Mouse (Mus musculus) neural tube, embryonic 11.5 days (tissue): Measurements from ENCODE around the gene Ermp1. TPM values are rescaled to one million over a fixed set of nuclear protein-coding genes. Genes with fewer than 3 reads are reported as not detected.

ENCODE experiments used
- ATAC-seq: fragments of 200-750 bp; cut with Nextera tagmentation; 2 replicates; pipeline ENCODE4 v1.8.0; 2017; ENCODE audit warnings: moderate number of reproducible peaks, mild to moderate bottlenecking, moderate TSS enrichment, moderate library complexity; ENCODE audit not compliant: insufficient read depth, low FRiP score, low TSS enrichment
- DNase-seq: peaks from one replicate; pipeline ENCODE4 v3.0.0-alpha.2; 2015; ENCODE audit warnings: low spot score
- H3K27ac ChIP-seq: fragments of 300-500 bp; sonication (generic); 2 replicates; pipeline ENCODE4 v1.5.1; 2014; ENCODE audit warnings: low read depth, mild to moderate bottlenecking, low read length
- H3K27me3 ChIP-seq: fragments of 300-500 bp; sonication (generic); 2 replicates; pipeline ENCODE4 v1.6.1; 2014; ENCODE audit warnings: mild to moderate bottlenecking, low read length, mixed read lengths; ENCODE audit not compliant: control insufficient read depth, insufficient read depth
- H3K36me3 ChIP-seq: fragments of 300-500 bp; sonication (generic); 2 replicates; pipeline ENCODE4 v1.6.1; 2014; ENCODE audit warnings: mild to moderate bottlenecking, low read length, moderate library complexity, mixed read lengths; ENCODE audit not compliant: control insufficient read depth, insufficient read depth
- H3K4me1 ChIP-seq: fragments of 300-500 bp; sonication (generic); 2 replicates; pipeline ENCODE4 v1.6.1; 2014; ENCODE audit warnings: low read length, mixed read lengths; ENCODE audit not compliant: control insufficient read depth, insufficient read depth
- H3K4me2 ChIP-seq: fragments of 300-500 bp; sonication (generic); 2 replicates; pipeline ENCODE4 v1.6.1; 2014; ENCODE audit warnings: low read depth, mild to moderate bottlenecking, moderate library complexity
- H3K4me3 ChIP-seq: fragments of 300-500 bp; sonication (generic); 2 replicates; pipeline ENCODE4 v1.5.1; 2014; ENCODE audit warnings: low read depth, low read length
- H3K9ac ChIP-seq: fragments of 300-500 bp; sonication (generic); 2 replicates; pipeline ENCODE4 v1.6.1; 2014; ENCODE audit warnings: mild to moderate bottlenecking, low read length
- H3K9me3 ChIP-seq: fragments of 300-500 bp; sonication (generic); 2 replicates; pipeline ENCODE4 v1.6.1; 2016; ENCODE audit warnings: low read length; ENCODE audit not compliant: control insufficient read depth
- WGBS: fragments of 180-500 bp; shearing (Covaris S2); extraction: QIAGEN DNeasy Blood & Tissue Kit; methylation state at CpG from one replicate; pipeline ENCODE4 v1.1.7; 2014; 5-methylcytosine and 5-hydroxymethylcytosine counted together
- polyA plus RNA-seq: library from polyadenylated mRNA; unstranded; fragments of >200 nt; fragmentation: Nextera tagmentation; extraction: Ambion mirVana; gene quantifications from 2 replicates; pipeline ENCODE4 v1.2.1, GENCODE M21; 2014

Ermp1 gene
- 12.0 and 13.7 TPM in 2 replicates for polyA plus RNA-seq

DNA sequence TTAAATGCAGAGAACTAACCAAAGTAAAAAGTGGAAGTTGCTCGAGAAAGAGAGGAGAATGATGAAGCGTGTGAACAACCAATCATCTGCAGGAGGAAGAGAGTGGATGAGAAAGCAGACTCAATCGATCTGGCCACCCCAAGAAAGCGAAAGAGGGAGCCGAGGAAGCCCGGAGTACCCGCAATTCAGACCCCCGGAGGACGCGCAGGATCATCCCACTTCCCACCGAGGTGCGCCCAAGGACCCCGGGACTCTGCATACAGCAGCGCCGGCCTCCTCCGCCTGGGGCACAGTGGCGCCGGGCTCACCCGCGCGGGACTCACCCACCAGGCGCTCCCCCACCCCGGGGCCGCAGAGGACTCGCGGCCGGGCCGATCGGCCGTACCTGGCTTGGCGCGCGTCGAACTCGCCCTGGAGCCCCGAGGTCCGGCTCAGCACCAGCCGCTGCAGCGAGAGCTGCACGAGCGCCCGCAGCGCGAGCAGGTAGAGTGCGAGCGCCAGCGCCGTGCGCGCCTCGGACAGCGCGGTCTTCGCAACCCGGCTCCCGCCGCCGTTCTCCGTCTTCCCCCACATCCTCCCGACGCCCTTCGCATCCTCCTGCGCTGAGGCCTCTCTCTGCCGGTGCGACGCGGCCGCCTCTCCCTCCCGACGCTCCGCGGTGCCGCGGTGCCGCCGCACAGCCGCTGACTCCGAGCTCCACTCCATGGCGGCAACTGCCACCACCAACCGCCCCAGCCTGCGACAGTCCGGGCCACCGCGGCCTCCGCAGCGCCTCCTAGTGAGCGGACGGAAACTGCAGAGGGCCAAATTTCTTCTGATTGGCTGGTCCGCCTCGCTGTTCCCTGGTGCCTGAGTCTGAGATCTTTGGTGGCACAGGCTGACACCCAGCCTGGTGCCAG, at the start of gene Ermp1:
TSS of gene Ermp1 (minus strand) at position 765 of the 899 bp plus-strand sequence.
- Histone ChIP-seq H3K27me3 (no peaks in the 10 kb centered on the region), H3K27ac (peak within 1 kb of the TSS; percentile 77), H3K36me3 (peaks cover 2% of the 10 kb centered on the region; the same call in 1 of the 2 replicates), H3K4me1 (no peaks in the 10 kb centered on the region), H3K4me3 (peak within 1 kb of the TSS; percentile 70), H3K9me3 (no peaks in the 10 kb centered on the region), H3K9ac (peak within 1 kb of the TSS; percentile 87), H3K4me2 (peak within 1 kb of the TSS; percentile 52)
- ATAC-seq, result peak; percentile 92
- DNase-seq, result peak; percentile 93
- under 1% methylated on average over 66 of the region's 90 CpGs for WGBS

- Histone ChIP-seq H3K9me3 (no peaks in the 10 kb centered on the region), H3K36me3 (no peaks in the 10 kb centered on the region), H3K27me3 (no peaks in the 10 kb centered on the region)
Observed at GRCm38 (mm10) chr19:29697245-29697874, 49.1 kb upstream of the Ermp1 start, which contains the start of gene Mlana. Gene Mlana (plus strand): TSS chr19:29697824.

DNA sequence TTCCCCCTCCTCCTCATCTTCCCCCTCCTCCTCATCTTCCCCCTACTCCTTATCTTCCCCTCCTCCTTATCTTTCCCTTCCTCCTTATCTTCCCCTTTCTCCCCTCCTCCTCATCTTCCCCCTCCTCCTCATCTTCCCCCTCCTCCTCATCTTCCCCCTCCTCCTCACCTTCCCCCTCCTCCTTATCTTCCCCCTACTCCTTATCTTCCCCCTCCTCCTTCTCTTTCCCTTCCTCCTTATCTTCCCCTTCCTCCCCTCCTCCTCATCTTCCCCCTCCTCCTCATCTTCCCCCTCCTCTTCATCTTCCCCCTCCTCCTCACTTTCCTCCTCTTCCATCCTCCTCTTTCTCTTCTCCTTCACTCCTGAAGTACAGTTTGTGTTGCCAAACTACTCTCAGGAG, 48.6 kb upstream of the Ermp1 start:
- no peak overlapping the region for H3K27ac ChIP-seq
- H3K9ac ChIP-seq, result no peak overlapping the region
- no peaks in the 10 kb centered on the region for H3K36me3 ChIP-seq
- no peaks in the 10 kb centered on the region for H3K27me3 ChIP-seq
- H3K9me3 ChIP-seq, result no peaks in the 10 kb centered on the region
- DNase-seq (no peak), ATAC-seq (no peak)
- H3K4me2 ChIP-seq, result no peak overlapping the region
- H3K4me3 ChIP-seq, result no peak overlapping the region
- H3K4me1 ChIP-seq, result no peaks in the 10 kb centered on the region

More at GRCm38 (mm10) chr19:29697245-29697874, 49.1 kb upstream of the Ermp1 start, which contains the start of gene Mlana:
- Histone ChIP-seq H3K4me3 (no peak within 1 kb of the TSS), H3K4me1 (no peaks in the 10 kb centered on the region), H3K27ac (no peak within 1 kb of the TSS), H3K4me2 (no peak within 1 kb of the TSS), H3K9ac (no peak within 1 kb of the TSS)
- no peak for ATAC-seq
- DNase-seq, result no peak
- 58% methylated on average over 3 of the region's 3 CpGs for WGBS

DNA sequence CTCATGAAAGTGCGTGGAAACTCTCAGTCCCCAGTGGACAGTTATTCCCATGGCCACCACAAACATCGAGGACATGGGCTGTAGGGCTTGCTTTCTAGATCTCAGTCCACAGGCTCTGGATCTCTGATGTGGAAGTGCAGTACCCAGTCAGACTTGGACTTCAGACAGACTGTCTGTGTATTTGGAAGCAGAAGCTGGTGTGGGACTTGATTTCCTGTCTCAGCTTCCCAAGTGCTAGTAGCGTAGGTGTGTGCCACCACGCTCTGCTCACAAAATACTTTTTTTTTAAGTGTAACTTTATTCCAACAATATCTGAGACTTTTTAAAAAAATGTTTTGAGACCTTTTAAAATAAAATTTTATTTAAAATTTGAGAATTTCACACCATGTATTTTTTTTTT, 48.1 kb upstream of the Ermp1 start:
- H3K9ac ChIP-seq, result no peak overlapping the region
- no peak for DNase-seq
- H3K27me3 ChIP-seq, result no peaks in the 10 kb centered on the region
- no peak overlapping the region for H3K4me3 ChIP-seq
- no peak overlapping the region for H3K27ac ChIP-seq
- H3K4me2 ChIP-seq, result no peak overlapping the region
- H3K36me3 ChIP-seq, result no peaks in the 10 kb centered on the region
- no peak for ATAC-seq
- H3K4me1 ChIP-seq, result no peaks in the 10 kb centered on the region
- WGBS, result 92% methylated on average over 4 of the region's 4 CpGs
- H3K9me3 ChIP-seq, result no peaks in the 10 kb centered on the region

DNA sequence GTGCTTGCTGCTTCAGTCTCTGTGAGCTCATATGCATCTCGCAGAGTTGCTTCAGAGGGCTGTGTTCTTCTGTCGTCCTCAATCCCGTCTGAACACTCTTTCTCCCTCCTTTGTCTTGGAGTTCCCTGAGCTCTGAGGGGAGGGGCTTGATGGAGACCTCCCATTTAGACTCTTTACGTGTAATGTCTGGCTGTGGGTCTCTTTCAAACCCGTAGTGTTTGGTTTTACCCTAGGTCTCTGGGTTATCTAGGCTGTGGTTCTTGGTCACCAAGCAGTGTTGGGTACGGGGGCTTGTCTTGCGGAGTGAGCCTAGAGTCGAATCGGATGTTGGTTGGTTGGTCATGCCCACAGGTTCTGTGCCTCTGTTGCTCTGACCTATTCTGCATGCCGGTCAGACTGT, 46.9 kb upstream of the Ermp1 start:
- Histone ChIP-seq H3K4me1 (no peaks in the 10 kb centered on the region), H3K4me2 (no peak overlapping the region), H3K9me3 (no peaks in the 10 kb centered on the region), H3K27ac (no peak overlapping the region), H3K36me3 (no peaks in the 10 kb centered on the region), H3K27me3 (no peaks in the 10 kb centered on the region), H3K9ac (no peak overlapping the region), H3K4me3 (no peak overlapping the region)
- ATAC-seq, result no peak
- 91% methylated on average over 10 of the region's 10 CpGs for WGBS
- DNase-seq, result no peak

DNA sequence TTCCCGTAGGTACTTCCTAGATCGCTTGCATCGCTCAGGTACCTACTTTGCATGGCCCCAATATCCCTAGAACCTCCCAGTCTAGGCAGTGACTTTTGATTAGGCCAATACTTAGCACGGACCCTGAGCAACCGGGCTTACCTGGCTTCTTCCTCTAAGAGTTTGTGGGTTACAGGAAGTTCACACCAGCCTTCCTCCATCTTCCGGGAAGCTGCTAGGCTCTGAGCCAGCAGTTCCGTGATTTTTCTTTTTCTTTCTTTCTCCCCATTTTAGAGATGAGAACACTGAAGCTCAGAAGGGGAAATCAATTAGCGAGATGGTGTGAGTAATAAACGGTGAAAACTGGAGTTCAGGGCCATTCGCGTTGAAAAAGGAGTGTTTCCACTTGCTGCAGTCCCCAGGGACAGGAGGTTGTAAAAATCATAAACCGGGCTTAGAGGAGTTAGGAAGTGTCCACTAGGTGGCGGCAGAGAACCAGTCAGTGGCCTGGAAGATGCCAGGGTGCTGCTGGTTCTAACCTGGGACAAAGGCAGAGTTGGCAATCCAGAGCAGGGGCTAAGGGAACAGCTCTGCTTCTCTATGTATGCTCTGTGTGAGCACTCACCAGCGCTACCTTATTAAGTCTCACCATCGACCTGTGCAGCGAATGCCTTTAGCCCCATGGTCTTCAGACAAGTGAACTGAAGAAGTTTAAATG, 35.8 kb upstream of the Ermp1 start:
- WGBS, result 50% methylated on average over 16 of the region's 16 CpGs
- H3K9me3 ChIP-seq, result no peaks in the 10 kb centered on the region
- ATAC-seq (peak; percentile 50; the same call in 1 of the 2 replicates), DNase-seq (peak; percentile 75)
- no peak overlapping the region for H3K4me2 ChIP-seq
- no peaks in the 10 kb centered on the region for H3K36me3 ChIP-seq
- no peak overlapping the region for H3K4me3 ChIP-seq
- H3K27ac ChIP-seq, result no peak overlapping the region
- H3K27me3 ChIP-seq, result no peaks in the 10 kb centered on the region
- H3K4me1 ChIP-seq, result no peaks in the 10 kb centered on the region
- no peak overlapping the region for H3K9ac ChIP-seq

DNA sequence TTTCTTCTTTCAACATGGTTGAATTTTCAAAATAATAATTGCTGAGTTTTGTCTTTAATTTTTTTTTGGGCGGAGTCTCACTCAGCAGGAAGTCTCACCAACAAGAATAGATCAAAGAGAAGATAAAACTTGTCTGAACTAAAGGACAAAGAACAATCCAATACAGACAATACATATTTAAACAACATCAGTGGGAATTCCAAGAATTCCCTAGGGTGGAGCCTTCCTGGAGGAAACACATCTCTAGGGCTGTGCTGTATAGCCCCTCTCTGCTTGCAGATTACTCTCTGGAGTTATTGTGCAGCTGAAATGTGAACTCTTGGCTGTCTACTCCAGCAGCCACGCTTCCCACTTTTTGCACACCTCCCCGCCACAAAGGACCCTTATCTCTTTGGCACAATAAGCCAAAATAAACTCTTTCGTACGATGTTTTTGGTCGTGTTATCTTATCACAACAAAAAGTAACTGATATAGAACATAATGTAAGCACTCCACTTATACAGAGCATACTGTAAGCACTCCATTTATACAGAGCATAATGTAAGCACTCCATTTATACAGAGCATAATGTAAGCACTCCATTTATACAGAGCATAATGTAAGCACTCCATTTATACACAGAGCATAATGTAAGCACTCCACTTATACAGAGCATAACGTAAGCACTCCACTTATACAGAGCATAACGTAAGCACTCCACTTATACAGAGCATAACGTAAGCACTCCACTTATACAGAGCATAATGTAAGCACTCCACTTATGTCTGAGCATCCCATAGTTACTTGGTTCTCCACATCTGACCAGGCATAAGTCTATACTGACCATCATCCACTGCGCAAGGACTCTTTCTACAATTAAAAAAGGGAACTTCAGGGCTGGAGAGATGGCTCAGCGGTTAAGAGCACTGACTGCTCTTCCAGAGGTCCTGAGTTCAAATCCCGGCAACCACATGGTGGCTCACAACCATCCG, 32.3 kb upstream of the Ermp1 start:
- Histone ChIP-seq H3K9ac (no peak overlapping the region), H3K4me1 (no peaks in the 10 kb centered on the region), H3K27ac (no peak overlapping the region), H3K4me2 (no peak overlapping the region), H3K4me3 (no peak overlapping the region), H3K36me3 (no peaks in the 10 kb centered on the region), H3K27me3 (no peaks in the 10 kb centered on the region), H3K9me3 (no peaks in the 10 kb centered on the region)
- no peak for DNase-seq
- no peak for ATAC-seq
- WGBS, result 92% methylated on average over 13 of the region's 13 CpGs
